ENCODE assay signal across 9 mouse cellular contexts in genomic region chr16:55964126-55964949, GRCm38 (mm10). TPM values are rescaled to one million over a fixed set of nuclear protein-coding genes. Genes with fewer than 3 reads are reported as not detected.
DNase-seq lines count a peak whose midpoint lies in the region; ATAC-seq lines count a peak whose summit lies in the region.
"Had no signal": no experiment of that assay in that cellular context is flagged by ENCODE, and none has a peak within 500 bp of the region (broad histone marks: within the 10 kb centered on the region; RNA-seq: fewer than 3 reads in every experiment).

No protein-coding gene starts in this region.

- intact Hi-C loops in gastrocnemius, postnatal 14 days (cut with DNase I; ENCODE audit: low total_unique reads): no loop called here
- intact Hi-C loops in gastrocnemius, postnatal 36 days (cut with DNase I): no loop called here

- no peaks in the 10 kb centered on the region for H3K36me3 ChIP-seq in neural tube, embryonic 11.5 days (ENCODE audit: control insufficient read depth, insufficient read depth, low read length)
- H3K36me3 ChIP-seq in neural tube, embryonic 15.5 days: peaks cover 9% of the 10 kb centered on the region
- H3K36me3 ChIP-seq in forebrain, embryonic 15.5 days: peaks cover 10% of the 10 kb centered on the region; the same call in 1 of the 2 replicates

- peak; percentile 14 for DNase-seq in gastrocnemius, postnatal 14 days
- DNase-seq in gastrocnemius, postnatal 36 days: no peak
- DNase-seq in neural tube, embryonic 11.5 days (ENCODE audit: low spot score): peak; percentile 25
- peak; percentile 95 for DNase-seq in adipocyte (ENCODE audit: low spot score)
- DNase-seq in kidney, postnatal 36 days: peak; percentile 53 to 69
- peak; percentile 42 to 53 for DNase-seq in natural killer cell, adult 2 months (ENCODE audit: low spot score in 2 of 2)

- H3K4me3 ChIP-seq in neural tube, embryonic 11.5 days (ENCODE audit: low read depth, low read length): no peak overlapping the region
- no peak overlapping the region for H3K4me3 ChIP-seq in neural tube, embryonic 15.5 days (replicated peaks)
- no peak overlapping the region for H3K4me3 ChIP-seq in forebrain, embryonic 15.5 days
- H3K4me3 ChIP-seq: limb, embryonic 12.5 days had no signal

- H3K4me1 ChIP-seq in neural tube, embryonic 11.5 days (ENCODE audit: control insufficient read depth, insufficient read depth, low read length): peaks cover 4% of the 10 kb centered on the region; the same call in 1 of the 2 replicates
- H3K4me1 ChIP-seq in neural tube, embryonic 15.5 days: peaks cover 17% of the 10 kb centered on the region
- peaks cover 22% of the 10 kb centered on the region for H3K4me1 ChIP-seq in forebrain, embryonic 15.5 days

- H3K9ac ChIP-seq in neural tube, embryonic 11.5 days (ENCODE audit: low read length): no peak overlapping the region
- H3K9ac ChIP-seq in neural tube, embryonic 15.5 days (replicated peaks): no peak overlapping the region
- H3K9ac ChIP-seq in forebrain, embryonic 15.5 days (replicated peaks): no peak overlapping the region
- H3K9ac ChIP-seq: limb, embryonic 12.5 days had no signal

- H3K9me3 ChIP-seq in neural tube, embryonic 11.5 days (ENCODE audit: control insufficient read depth, low read length): no peaks in the 10 kb centered on the region
- no peaks in the 10 kb centered on the region for H3K9me3 ChIP-seq in neural tube, embryonic 15.5 days (replicated peaks)
- H3K9me3 ChIP-seq in forebrain, embryonic 15.5 days: no peaks in the 10 kb centered on the region
- H3K9me3 ChIP-seq: limb, embryonic 12.5 days had no signal

- WGBS in neural tube, embryonic 11.5 days: 66% methylated on average over 4 of the region's 4 CpGs
- 72% methylated on average over 4 of the region's 4 CpGs for WGBS in neural tube, embryonic 15.5 days
- WGBS in forebrain, embryonic 15.5 days: 60% methylated on average over 4 of the region's 4 CpGs

- no peaks in the 10 kb centered on the region for H3K27me3 ChIP-seq in neural tube, embryonic 11.5 days (ENCODE audit: control insufficient read depth, insufficient read depth, low read length)
- no peaks in the 10 kb centered on the region for H3K27me3 ChIP-seq in neural tube, embryonic 15.5 days (replicated peaks)
- H3K27me3 ChIP-seq in forebrain, embryonic 15.5 days: no peaks in the 10 kb centered on the region
- H3K27me3 ChIP-seq: limb, embryonic 12.5 days had no signal

- ATAC-seq in neural tube, embryonic 11.5 days (ENCODE audit: insufficient read depth, low FRiP score, low TSS enrichment): no peak
- no peak for ATAC-seq in neural tube, embryonic 15.5 days (ENCODE audit: low FRiP score)
- ATAC-seq in forebrain, embryonic 15.5 days (replicated peaks): no peak

- no peak overlapping the region for H3K4me2 ChIP-seq in neural tube, embryonic 11.5 days (ENCODE audit: low read depth)
- no peak overlapping the region for H3K4me2 ChIP-seq in neural tube, embryonic 15.5 days
- H3K4me2 ChIP-seq in forebrain, embryonic 15.5 days (replicated peaks): no peak overlapping the region

- no peak overlapping the region for H3K27ac ChIP-seq in neural tube, embryonic 11.5 days (ENCODE audit: low read depth, low read length)
- H3K27ac ChIP-seq in neural tube, embryonic 15.5 days (replicated peaks): no peak overlapping the region
- H3K27ac ChIP-seq in forebrain, embryonic 15.5 days (replicated peaks): no peak overlapping the region
- H3K27ac ChIP-seq: limb, embryonic 12.5 days had no signal

RNA-seq across cellular contexts. Expression of gene Rpl24, which starts 1.7 kb away (rescaled TPM):
- total RNA-seq in gastrocnemius, postnatal 14 days (2021): 100 to 1,000 TPM; 648 to 762 TPM
- total RNA-seq in gastrocnemius, postnatal 36 days (2021): 100 to 1,000 TPM; 498 to 600 TPM
- polyA plus RNA-seq in neural tube, embryonic 11.5 days (2014; fragmentation: Nextera tagmentation; extraction: Ambion mirVana): 690 and 753 TPM in 2 replicates
- polyA plus RNA-seq in neural tube, embryonic 15.5 days (2015; fragmentation: Nextera tagmentation; extraction: Ambion mirVana): 485 and 506 TPM in 2 replicates
- polyA plus RNA-seq in forebrain, embryonic 15.5 days (2015; fragmentation: Nextera tagmentation; extraction: Ambion mirVana): 581 and 585 TPM in 2 replicates

RNA-seq across cellular contexts. Expression of gene Zbtb11, which starts 9.3 kb away (rescaled TPM):
- total RNA-seq in gastrocnemius, postnatal 14 days (2021): 1 to 10 TPM; 6.2 to 7.2 TPM
- 1 to 10 TPM; 9.1 to 9.6 TPM for total RNA-seq in gastrocnemius, postnatal 36 days (2021)
- 15.3 and 16.9 TPM in 2 replicates for polyA plus RNA-seq in neural tube, embryonic 11.5 days (2014; fragmentation: Nextera tagmentation; extraction: Ambion mirVana)
- polyA plus RNA-seq in neural tube, embryonic 15.5 days (2015; fragmentation: Nextera tagmentation; extraction: Ambion mirVana): 22.5 and 23.7 TPM in 2 replicates
- polyA plus RNA-seq in forebrain, embryonic 15.5 days (2015; fragmentation: Nextera tagmentation; extraction: Ambion mirVana): 20.2 and 20.8 TPM in 2 replicates

RNA-seq across cellular contexts. Expression of gene Cep97, which starts 29.7 kb away (rescaled TPM):
- 1 to 10 TPM; 4.0 to 4.3 TPM for total RNA-seq in gastrocnemius, postnatal 14 days (2021)
- total RNA-seq in gastrocnemius, postnatal 36 days (2021): 1 to 10 TPM; 4.4 to 5.1 TPM
- polyA plus RNA-seq in neural tube, embryonic 11.5 days (2014; fragmentation: Nextera tagmentation; extraction: Ambion mirVana): 16.5 and 19.6 TPM in 2 replicates
- 11.0 and 12.3 TPM in 2 replicates for polyA plus RNA-seq in neural tube, embryonic 15.5 days (2015; fragmentation: Nextera tagmentation; extraction: Ambion mirVana)
- polyA plus RNA-seq in forebrain, embryonic 15.5 days (2015; fragmentation: Nextera tagmentation; extraction: Ambion mirVana): 16.3 and 17.8 TPM in 2 replicates

Comparison
In these comparisons a context has a peak if more than half of its experiments do, and no peak if none do; other contexts are left out.
1. DNase-seq: peak in gastrocnemius, postnatal 14 days (single experiment), neural tube, embryonic 11.5 days (single experiment), adipocyte (single experiment), kidney, postnatal 36 days (2 of 2) and natural killer cell, adult 2 months (2 of 2); none in gastrocnemius, postnatal 36 days (0 of 2).